Mouse (Mus musculus) spleen, adult 2 months (tissue): Measurements from ENCODE around the gene Atxn7l3.
"Not testable (repeated sequence)": the region's sequence is repeated elsewhere in the genome, so short reads cannot be mapped to it uniquely, and the experiment has no call there.

ENCODE experiments used
- CTCF ChIP-seq: fragments of 200-500 bp; IDR thresholded peaks from 2 replicates; pipeline ENCODE4 v1.5.1; 2011; ENCODE audit warnings: mild to moderate bottlenecking, inconsistent platforms; ENCODE audit not compliant: insufficient read depth, insufficient read length, insufficient replicate concordance; ENCODE audit errors: extremely low read depth
- POLR2A ChIP-seq: fragments of 200-500 bp; IDR thresholded peaks from 2 replicates; pipeline ENCODE4 v1.6.1; 2011; ENCODE audit warnings: low read depth, low read length, inconsistent platforms

- not testable (repeated sequence) for TF ChIP-seq POLR2A, CTCF
Observed at GRCm38 (mm10) chr11:102280267-102280666, 16.2 kb downstream of the Atxn7l3 start.
